Mouse (Mus musculus): ENCODE data around the gene Sp3.

Sp3 gene

GRCm38 (mm10) chr2:72994165-72994564 is 13.9 kb upstream of the Sp3 start:
- in situ Hi-C loops (cut with MboI, MseI): no loop called here

- in situ Hi-C loops (cut with MboI, MseI): no loop called here
Measured at GRCm38 (mm10) chr2:72992497-72992896, 12.3 kb upstream of the Sp3 start.

- in situ Hi-C loops (cut with MboI, MseI): loop anchor here in 1 of 2 experiments (10.0 kb wide), 1 partner anchor 286 kb away; the partner anchor contains the start of gene Sp9
Measured at GRCm38 (mm10) chr2:72988945-72989344, 8.7 kb upstream of the Sp3 start.

GRCm38 (mm10) chr2:72986616-72987015 is 6.4 kb upstream of the Sp3 start, which contains the start of gene Gm11084:
Gene Gm11084, minus strand, starts transcription at chr2:72986716.
- in situ Hi-C loops (cut with MboI, MseI): loop anchor here in 1 of 2 experiments (10.0 kb wide), 1 partner anchor 288 kb away; the partner anchor contains the start of gene Sp9

- in situ Hi-C loops (cut with MboI, MseI): loop anchor here in 1 of 2 experiments (10.0 kb wide), 1 partner anchor 289 kb away; the partner anchor contains the start of gene Sp9
Measured at GRCm38 (mm10) chr2:72985516-72985915, 5.3 kb upstream of the Sp3 start.

GRCm38 (mm10) chr2:72984806-72985205 is 4.6 kb upstream of the Sp3 start:
- in situ Hi-C loops (cut with MboI, MseI): loop anchor here in 1 of 2 experiments (10.0 kb wide), 1 partner anchor 290 kb away; the partner anchor contains the start of gene Sp9

GRCm38 (mm10) chr2:72983211-72983610 is 3.0 kb upstream of the Sp3 start:
- in situ Hi-C loops (cut with MboI, MseI): loop anchor here in 1 of 2 experiments (10.0 kb wide), 1 partner anchor 292 kb away; the partner anchor contains the start of gene Sp9

GRCm38 (mm10) chr2:72982110-72982785 is 2.0 kb upstream of the Sp3 start:
- in situ Hi-C loops (cut with MboI, MseI): loop anchor here in 1 of 2 experiments (10.0 kb wide), 1 partner anchor 293 kb away; the partner anchor contains the start of gene Sp9

GRCm38 (mm10) chr2:72981441-72982109 is 1.3 kb upstream of the Sp3 start:
- in situ Hi-C loops (cut with MboI, MseI): loop anchor here in 1 of 2 experiments (10.0 kb wide), 1 partner anchor 293 kb away; the partner anchor contains the start of gene Sp9

- in situ Hi-C loops (cut with MboI, MseI): loop anchor here in 1 of 2 experiments (10.0 kb wide), 1 partner anchor 294 kb away; the partner anchor contains the start of gene Sp9
Measured at GRCm38 (mm10) chr2:72981075-72981420, 802 bp upstream of the Sp3 start.

- in situ Hi-C loops (cut with MboI, MseI): loop anchor here in 1 of 2 experiments (10.0 kb wide), 1 partner anchor 295 kb away; the partner anchor contains the start of gene Sp9
Measured at GRCm38 (mm10) chr2:72979659-72980071, 581 bp downstream of the Sp3 start.

GRCm38 (mm10) chr2:72978901-72979658 is 1.2 kb downstream of the Sp3 start:
- in situ Hi-C loops (cut with MboI, MseI): no loop called here

GRCm38 (mm10) chr2:72978473-72978872 is 1.8 kb downstream of the Sp3 start:
- in situ Hi-C loops (cut with MboI, MseI): no loop called here

GRCm38 (mm10) chr2:72977272-72977671 is 3.0 kb downstream of the Sp3 start:
- in situ Hi-C loops (cut with MboI, MseI): no loop called here

GRCm38 (mm10) chr2:72976036-72976435 is 4.2 kb downstream of the Sp3 start:
- in situ Hi-C loops (cut with MboI, MseI): no loop called here

GRCm38 (mm10) chr2:72970831-72971230 is 9.4 kb downstream of the Sp3 start:
- in situ Hi-C loops (cut with MboI, MseI): no loop called here

GRCm38 (mm10) chr2:72970302-72970701 is 9.9 kb downstream of the Sp3 start:
- in situ Hi-C loops (cut with MboI, MseI): no loop called here

- in situ Hi-C loops (cut with MboI, MseI): no loop called here
Measured at GRCm38 (mm10) chr2:72968536-72968935, 11.7 kb downstream of the Sp3 start.

GRCm38 (mm10) chr2:72965450-72965849 is 14.8 kb downstream of the Sp3 start:
- in situ Hi-C loops (cut with MboI, MseI): no loop called here

GRCm38 (mm10) chr2:72956415-72956814 is 23.8 kb downstream of the Sp3 start:
- in situ Hi-C loops (cut with MboI, MseI): no loop called here

- in situ Hi-C loops (cut with MboI, MseI): no loop called here
Measured at GRCm38 (mm10) chr2:72952979-72953378, 27.3 kb downstream of the Sp3 start.

GRCm38 (mm10) chr2:72935937-72936336 is 44.3 kb downstream of the Sp3 start:
- in situ Hi-C loops (cut with MboI, MseI): no loop called here

Data from T-helper 17 cell (primary cell).